Mouse (Mus musculus) erythroblast, embryonic 14.5 days (primary cell): ENCODE results near the gene Lrch1.

ENCODE experiments used
- GATA1 ChIP-seq: IDR thresholded peaks from 2 replicates; pipeline ENCODE4 v1.6.1; 2012; ENCODE audit warnings: low read length, inconsistent platforms, mixed read lengths
- TAL1 ChIP-seq: IDR thresholded peaks from 3 replicates; pipeline ENCODE4 v1.6.1; 2012; ENCODE audit warnings: low read length, inconsistent platforms, mixed read lengths

GRCm38 (mm10) chr14:74905990-74906389 is 41.7 kb downstream of the Lrch1 start:
- TF ChIP-seq GATA1 (no peak), TAL1 (no peak)
